Mouse (Mus musculus): ENCODE results near the gene Vps37d.
"Not testable (repeated sequence)": the region's sequence is repeated elsewhere in the genome, so short reads cannot be mapped to it uniquely, and the experiment has no call there.

- TF ChIP-seq CTCF (IDR thresholded peaks at IDR 0.05; ENCODE audit: low read depth, low read length); POLR2A (IDR thresholded peaks at IDR 0.05; ENCODE audit: borderline replicate concordance, low read depth, low read length): not testable (repeated sequence)
These were observed 28.8 kb downstream of the Vps37d start for GRCm38 (mm10) chr5:135049268-135049667.

All from bone marrow macrophage, adult 2 months (primary cell).